Mouse (Mus musculus) thymus, postnatal 25 days (tissue): ENCODE measurements around the gene Shkbp1.
A peak's percentile ranks its signal among the peaks of the same experiment; 100 is the strongest.

ENCODE experiments used
- DNase-seq: peaks from one replicate; pipeline ENCODE4 v3.0.0; 2022

Gene Shkbp1

DNA sequence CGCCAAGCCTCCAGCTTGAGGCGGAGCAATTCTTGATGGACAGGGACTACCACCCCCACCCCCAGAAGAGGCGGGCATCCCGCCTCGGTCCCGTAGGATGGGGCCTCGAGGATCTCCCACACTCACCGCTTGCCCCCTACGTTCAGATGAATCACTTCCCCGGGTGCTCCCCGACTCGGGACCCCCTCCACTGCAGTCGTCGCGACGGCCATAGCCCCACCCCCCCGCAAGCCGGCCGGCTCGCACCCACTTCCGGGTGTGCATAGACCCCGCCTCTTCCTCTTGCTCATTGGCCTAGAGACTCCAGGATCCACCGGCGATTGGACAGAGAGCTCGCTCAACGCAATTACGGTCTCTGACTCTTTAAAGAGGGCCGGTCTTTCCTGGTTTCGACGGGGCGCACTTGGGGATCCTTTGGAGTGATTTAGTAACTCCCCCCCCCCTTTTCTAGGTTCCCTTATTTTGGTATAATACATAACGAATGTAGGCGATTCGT is at the start of gene Shkbp1:
Shkbp1 (minus strand) TSS at position 275 of the 496 bp plus-strand sequence.
- DNase-seq: peak; percentile 88

DNA sequence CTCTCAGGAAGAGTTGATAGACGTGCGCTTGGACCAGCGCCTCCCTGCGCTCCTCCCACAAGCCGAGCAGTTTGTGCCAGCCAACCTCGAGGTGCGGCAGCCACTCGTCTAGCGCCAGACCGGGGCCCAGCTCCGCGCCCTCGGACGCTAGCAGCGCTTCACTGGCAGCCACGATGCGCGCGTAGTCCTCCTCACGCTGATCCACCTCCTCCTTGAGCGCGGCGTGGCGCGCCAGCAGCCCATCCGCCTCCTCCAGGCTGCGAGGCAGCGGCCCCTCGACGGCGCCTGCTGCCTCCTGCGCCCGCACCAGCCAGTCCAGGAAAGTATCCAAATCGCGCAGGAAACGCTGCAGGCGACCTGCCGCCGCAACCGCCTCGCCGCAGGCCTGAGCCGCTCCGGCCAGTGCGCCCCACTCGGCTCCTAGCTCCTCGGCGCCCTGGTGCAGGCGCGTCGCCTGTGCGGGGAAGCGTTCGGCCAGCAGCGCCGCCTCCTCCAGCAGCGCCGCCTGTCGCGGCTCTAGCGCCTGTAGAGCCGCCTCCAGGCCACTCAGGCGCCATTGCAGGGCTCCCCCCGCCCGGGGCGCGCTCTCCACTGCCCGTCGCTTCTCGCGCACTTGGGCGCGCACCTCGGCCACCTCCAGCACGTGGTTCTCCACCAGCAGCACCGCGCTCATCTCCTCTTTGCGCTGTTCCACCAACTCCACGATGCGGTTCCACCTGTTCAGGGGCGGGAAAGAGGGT is 48.6 kb upstream of the Shkbp1 start:
- no peak for DNase-seq

DNA sequence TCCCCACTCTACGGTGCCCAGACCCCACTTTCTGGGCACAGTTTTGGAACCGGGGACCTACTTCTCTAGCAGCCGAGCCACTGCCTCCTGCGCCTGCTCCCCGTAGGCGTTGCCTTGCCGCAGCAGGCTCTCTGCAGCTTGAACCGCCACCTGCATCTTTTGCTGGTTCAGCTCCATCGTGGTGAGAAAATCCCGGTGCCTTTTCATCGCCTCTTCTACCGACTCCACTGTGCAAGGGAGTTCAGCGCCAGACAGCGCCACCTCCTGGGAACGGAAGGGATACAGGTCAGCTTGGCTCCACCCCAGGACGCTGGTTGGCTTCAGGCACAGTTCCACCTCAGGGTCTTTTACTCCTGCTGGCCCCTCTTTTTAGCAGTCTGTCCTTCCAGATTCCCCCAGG is 46.9 kb upstream of the Shkbp1 start:
- peak; percentile 55 for DNase-seq

DNA sequence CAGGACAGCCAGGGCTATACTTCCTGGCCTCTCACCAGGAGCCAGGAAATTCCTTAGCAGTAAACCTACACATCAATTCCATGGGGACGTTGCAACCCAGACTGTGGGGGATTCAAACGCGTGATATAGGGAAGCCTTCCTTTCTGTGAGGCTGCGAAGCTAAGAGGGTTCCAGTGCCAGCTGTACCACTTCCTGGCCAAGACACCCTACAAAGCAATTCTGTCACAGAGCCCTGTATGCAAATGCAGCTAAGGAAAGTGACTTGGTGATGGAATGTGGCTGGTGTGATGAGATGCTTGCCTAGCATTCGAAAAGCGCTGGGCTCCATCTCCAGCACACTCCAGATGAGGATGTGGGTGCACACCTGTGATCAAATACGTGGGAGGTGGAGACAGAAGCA is 44.7 kb upstream of the Shkbp1 start:
- DNase-seq: no peak

DNA sequence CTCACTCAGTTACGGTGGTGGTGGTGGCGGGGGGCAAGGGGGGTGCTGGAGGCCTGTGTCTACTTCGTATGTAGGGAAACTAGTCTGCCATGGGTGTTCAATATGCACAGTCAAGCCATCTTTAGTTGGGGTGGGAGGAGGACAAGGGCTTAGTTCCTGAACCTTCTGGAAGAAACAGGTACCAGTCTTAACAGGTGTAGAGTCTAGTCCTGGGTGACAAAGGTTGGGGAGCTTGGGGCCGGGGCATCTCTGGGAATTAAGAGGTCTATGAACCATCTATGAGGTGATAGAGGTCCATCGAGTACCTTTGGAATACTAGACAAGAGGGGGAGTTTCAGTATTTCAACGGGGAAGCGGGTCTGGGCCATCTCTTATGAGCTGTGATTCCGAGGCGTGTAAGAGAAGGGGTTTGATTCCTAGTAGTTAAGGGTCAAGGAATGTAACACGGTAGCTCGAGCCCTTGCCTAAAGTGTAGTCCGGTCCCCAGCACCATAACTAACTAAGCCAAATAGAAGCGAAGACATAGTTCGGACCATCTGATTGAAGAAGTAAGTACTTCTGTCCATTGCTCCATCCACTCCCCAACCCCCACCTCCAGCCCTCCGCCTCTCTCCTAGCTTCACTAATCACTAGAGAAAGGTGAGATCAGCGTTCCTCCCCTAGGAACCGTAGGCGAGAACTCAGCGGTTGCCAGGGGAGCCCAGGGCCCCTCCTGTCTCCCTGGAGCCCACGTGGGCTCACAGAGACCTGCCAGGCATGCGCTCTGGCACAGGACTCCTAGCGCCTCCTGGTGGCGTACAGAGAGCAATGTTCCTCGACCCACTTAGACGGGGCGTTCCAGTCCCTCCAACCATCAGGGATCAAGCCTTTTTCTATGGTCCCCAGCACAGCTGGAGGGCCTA is 41.5 kb upstream of the Shkbp1 start:
- peak; percentile 23 for DNase-seq

DNA sequence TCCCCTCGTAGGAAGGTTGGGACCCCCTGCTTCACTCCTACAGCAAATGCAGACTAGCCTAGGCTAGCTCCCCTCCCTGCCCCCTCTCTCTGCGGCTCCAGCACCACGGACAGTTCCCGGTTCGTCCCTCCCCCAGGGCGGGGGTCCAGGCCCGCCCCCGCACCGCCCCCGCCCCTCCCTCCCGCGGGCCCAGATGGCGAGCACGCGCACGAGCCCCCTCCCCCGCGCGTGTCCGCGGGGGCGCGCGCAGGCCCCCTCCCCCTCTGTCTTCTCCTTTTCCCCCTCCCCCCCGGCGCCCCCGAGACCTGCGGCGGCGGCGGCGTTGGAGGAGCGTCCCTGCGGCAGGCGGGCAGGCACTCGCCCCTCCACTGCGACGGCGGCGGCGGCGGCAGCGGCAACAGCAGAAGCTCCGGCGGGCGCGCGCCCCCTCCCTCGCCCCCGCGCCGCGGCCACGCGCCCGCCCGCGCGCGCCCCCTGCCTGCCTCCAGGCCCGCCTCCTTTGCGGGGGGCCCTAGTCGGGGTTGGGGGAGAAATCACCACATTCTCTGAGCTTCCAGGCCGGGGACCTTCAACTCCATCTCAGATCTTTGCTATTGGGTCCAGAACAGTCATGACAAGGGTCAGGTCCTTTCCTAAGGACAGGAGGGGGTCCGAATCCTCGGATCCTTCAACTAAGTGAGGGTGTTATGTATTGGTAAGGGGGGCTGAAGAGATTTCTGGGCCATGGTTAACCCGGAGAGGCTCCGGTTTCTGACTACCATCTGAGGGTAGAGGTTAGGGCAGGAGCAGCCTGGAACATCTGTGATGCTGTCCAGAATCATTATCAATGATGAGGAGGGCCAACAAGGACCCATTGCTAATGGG is 40.6 kb upstream of the Shkbp1 start:
- DNase-seq: peak; percentile 38

DNA sequence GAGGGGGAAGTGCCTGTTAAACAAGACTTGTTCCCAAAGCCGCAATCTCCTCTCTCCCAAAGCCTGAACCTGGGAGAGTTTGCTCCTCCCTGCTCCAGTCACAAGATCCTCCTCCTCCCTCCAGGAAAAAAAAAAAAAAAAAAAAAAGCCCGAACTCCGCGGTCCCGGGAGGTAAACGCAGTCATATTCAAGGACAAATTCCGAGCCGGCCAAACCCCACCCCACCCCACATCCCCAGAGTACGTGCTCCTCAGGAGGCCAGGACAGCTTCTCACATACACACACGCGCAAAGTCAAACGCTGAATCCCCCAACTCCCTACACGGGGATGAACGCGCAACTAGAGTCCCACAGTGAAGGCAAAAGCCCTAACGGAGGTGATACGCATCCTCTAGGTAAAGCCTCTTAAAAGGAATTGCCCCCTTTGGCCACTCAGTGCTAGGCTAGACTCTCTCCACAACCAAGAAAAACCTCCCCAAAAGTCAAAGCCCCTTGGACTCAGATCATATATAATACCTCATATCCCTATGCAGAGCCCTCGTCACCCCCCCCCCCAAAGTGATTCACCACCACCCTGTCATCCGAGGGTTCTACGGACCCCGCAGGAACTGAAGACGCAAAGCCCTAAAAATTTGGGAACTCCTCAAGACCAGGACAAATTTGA is 39.8 kb upstream of the Shkbp1 start:
- DNase-seq: no peak

DNA sequence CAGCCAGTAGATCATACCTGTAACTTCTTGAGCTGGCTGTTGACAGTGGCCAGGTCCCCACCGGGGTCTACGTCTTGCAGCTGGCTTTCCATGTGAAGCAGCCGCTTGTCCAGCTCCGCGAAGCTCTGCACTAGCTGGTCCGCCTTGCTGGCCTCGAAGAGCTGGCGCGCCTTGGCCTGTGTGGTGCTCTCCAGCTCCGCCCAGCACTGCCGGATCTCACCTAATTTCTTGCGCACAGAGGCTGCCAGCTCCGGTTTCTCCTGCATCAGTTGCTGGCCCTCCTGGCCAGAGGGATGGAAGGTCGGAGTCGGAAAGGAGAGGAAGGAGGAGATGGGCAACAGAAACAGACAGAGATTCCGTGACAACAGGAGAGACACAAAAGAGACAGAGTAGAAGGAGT is 35.6 kb upstream of the Shkbp1 start:
- no peak for DNase-seq

DNA sequence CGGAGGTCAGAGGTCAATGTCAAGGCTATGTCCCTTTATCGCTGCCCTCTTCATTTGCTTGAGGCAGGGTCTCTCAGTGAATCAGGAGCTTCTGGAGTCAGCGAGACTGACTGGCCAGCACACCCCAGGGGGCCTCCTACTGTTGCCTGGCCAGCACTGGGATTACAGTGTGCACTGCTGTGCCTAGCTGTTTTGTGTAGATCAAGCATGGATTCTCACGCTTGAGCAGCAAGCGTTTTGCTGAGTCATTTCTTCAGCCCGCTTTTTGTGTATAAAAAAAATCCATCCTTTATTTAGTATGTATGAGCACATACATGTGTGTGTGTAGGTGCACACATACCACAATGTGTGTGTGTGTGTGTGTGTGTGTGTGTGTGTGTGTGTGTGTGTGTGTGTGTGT is 33.4 kb upstream of the Shkbp1 start:
- DNase-seq: no peak

DNA sequence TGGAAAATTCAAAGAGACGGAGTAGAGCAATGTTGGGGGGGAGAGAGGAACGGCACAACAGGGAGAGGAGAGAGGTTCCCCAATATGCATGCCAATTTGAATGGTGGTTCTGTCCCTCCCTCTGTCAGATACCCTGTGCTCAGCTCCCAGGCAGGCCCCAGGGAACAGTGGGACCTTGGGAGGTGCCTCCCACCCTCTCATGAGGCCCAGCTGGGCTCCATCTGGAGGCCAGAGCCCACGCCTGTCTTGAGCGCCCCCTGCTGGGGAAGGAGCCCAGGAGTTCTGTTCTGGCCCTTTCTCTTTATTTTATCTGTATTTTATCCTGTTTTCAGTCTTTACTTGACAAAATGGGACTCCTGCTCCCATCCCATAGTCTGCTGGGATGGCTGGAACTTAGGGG is 28.9 kb upstream of the Shkbp1 start:
- DNase-seq: peak; percentile 59

DNA sequence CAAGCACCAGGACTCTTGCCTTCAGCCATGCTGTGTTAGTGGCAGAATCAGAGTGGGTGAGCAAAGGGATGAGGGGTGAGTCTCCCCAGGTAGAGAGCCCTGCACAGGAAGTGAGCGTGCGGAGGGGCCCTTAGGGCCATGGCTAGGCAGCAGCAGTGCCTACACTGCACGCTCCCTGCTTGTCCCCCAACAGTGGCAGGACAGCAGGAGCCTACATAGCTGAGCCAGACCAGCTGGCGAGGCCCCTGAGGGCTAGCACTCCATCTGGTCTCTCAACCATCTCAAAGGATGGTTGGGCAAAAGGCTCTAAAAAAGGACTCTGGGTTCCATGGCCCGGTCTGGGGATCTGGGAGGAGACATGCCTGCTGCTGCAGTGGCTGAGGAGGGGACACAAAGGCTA is 28.3 kb upstream of the Shkbp1 start:
- DNase-seq: no peak

DNA sequence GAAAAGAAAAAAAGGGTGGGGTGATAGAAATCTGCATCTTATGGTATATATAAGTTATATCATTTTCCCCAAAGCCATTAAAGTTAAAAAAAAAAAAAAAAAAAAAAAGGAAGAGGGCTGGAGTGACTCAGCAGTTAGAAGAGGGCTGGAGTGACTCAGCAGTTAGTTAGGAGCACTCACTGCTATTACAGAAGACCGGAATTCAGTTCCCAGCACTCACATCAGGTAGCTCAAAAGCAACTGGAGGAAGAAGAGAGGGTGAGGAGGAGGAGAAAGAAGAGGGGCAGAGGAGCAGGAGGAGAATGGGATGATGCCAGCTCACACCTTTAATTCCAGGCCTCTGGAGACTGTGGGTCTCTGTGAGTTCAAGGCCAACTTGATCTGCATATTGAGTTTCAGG is 27.4 kb upstream of the Shkbp1 start:
- DNase-seq: no peak

DNA sequence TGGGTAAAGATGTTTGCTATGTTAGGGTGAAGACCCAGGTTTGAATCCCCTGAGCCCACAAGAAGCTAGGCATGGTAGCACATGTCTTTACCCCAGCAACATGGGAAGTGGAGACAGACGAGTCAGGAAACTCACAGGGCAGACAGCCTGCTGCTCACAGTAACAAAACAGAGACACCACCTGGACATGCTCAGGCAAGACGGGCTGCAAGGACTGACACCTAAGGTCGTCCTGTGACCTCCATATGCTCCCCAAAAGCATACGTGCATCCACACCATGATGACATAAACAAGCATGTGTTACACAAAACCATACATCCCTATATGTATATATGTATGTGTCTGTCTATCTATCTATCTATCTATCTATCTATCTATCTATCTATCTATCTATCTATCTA is 25.7 kb upstream of the Shkbp1 start:
- no peak for DNase-seq

DNA sequence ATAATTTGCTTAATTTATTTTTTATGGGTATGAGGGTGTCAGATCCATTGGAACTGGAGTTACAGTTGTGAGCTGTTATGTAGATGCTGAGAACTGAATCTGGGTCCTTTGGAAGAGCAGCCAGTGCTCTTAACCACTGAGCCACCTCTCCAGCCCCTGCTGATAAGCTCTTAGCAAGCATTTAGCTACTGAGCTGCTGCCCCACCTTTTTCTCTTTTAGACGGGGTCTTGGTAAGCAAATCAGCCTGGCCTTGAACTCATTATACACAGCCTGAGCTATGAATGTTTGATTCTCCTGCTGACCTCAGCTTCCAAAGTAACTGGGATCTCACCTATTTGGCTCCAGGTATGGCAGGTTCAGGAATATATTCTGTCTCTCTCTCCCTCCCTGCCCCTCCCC is 25.2 kb upstream of the Shkbp1 start:
- DNase-seq: no peak

DNA sequence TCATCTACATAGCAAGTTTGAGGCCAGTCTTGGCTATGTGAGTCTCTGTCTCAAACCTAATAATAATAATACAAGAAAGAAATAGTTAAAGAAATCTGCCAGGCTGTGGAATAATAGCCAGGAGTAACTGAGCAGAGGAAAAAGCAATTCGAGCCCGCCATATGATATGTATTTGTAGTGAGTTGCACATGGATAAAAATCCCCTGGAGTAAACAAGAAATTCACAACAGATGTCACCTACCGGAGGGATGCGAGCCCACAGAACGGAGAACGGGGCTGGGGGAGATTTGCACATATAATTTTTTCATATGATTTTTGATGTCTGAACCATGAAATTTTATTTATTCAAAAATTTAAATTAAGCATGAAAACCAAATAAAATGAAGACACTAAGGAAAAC is 24.0 kb upstream of the Shkbp1 start:
- no peak for DNase-seq

DNA sequence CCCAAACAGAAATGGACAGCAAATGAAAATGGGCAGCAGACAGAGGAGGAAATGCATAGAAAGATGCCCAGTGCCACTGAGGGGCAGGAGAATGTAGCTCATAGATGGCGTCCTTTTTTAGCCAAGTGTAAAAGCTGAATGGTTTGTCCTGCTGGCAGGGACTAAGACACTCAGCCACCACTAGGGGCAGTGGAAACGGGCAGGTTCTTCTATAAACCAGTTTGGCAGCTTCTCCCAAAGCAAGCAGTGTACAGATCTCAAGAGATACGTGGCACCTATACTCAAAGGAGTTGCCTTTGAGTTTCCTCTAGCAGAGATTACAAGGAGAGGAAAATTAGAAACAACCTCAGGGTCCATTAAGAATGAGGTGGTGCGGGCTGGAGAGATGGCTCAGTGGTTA is 22.6 kb upstream of the Shkbp1 start:
- DNase-seq: no peak

DNA sequence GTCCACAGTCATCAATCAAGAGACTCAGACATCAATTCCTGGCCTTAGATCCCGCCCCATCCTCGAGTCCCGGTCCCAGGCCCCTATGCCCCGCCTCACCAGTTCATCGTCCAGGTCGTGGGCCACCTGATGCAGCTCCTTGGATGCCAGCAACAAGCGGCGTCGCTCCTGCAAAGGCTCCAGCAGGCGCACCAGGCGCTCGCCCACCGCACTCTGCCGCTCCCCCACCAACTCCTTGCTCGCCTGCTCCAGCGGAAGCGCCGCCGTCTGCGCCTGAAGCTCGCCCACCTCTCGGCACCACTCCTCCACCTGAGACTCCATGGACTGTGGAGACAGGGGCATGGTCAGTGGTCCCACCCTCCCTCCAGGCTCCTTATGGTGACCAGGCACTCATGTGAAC is 19.5 kb upstream of the Shkbp1 start:
- DNase-seq: no peak

DNA sequence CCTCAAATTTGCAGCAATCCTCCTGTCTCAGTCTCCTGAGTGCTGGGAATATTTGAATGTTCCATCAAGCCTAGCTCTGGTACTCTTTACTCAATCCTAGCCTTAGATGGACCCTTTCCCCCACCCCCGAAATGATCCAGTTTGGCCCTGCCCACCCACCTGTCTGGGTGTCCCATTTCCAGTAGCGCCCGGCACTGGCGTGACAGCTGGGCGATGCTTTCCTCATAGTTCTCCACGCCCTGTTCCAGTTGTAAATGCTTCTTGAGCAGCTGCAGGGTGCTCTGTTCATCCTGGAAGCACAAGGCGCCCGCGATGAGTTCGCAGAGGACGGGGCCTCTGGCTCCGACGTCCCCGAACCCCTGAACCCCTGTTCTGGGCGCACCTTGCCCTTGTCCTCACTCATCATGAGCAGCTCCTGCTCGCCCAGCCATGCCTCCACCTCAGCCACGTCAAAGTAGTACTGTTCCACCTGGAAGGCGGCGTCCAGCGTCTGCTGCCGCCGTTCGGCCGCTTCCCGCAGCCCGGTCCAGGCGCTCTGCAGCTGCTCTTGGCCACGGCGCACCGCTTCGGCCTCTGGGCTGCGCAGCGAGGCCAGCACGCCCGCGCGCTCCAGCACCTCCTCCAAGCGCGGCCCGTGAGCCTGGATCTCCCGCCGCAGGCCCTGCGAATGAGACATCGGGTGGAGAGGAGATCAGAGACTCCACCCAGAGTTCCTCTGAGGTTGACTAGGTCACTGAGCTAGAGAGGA is 16.1 kb upstream of the Shkbp1 start:
- DNase-seq: no peak

DNA sequence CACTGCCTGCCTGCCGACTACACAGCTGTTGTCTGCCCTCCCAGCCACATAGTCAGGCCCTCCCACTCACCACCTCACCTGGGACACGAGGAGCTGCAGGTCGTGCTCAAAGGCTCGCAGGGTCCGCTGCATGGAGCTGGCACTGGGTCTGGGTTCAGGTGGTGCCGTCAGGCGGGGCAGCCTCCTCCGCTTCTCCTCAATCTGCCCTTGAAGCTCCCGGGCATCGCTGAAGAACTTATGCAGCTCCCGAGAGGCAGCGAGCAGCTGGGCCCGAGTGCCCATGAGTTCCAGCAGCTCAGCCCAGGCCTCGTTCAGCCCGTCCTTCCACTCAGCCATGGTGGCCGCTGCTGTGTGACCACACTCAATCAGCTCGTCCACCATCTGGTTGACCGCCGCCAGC is 13.3 kb upstream of the Shkbp1 start:
- no peak for DNase-seq

DNA sequence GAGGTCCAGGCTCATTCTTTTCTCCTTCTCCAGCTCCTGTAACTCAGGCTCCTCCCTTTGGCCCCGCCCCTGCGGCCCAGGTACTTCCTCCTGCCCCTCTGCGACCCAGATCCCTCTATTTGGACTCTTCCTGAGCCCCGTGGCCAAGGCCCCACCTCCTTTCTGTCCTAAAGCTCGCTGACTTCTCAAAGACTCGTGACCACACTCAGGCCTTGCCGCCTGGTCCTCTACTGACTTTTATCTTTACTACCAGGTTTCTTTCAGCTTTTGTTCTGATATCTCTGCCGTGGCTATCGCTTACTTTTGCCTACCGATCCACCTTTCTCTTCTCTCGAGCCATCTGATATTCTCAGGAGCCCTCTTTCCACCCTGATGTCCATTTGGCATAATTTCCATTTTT is 12.2 kb upstream of the Shkbp1 start:
- DNase-seq: no peak

DNA sequence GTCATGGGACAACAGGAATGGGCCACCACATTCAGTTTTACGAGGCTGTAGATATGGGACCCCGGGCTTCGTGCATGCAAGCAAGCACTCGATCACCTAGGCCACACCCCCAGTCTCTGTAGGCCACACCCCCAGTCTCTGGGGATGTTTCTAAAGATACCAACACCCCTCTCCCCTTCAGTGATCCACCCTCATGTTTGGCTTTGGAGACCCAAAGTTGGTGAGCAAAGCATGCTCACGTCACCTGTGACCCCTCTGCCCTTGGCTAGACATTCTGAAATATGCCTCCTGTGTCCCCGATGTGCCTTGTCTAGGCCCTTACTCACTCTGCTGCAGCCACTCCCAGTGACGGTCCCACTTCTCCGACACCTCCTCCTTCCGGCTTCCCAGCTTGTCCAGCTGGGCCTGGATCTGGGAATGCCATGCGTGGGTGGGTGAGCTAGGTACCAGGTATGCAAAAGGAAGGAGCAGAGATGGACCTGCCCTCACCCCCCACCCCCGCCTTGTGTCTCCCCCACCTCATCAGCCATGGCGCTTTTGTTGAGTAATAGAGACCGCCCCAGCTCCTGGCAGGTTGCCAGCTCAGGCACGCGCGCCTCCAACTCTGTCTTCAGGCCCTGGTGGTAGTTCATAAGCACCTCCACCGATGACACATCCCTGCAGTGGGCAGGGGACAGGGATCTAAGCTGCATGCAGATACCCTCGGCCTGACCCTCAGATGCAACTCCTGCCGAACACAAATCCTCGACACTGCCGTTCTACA is 10.4 kb upstream of the Shkbp1 start:
- DNase-seq: no peak
